Mouse (Mus musculus): ENCODE results near the gene Ddx58.

Ddx58 gene

GRCm38 (mm10) chr4:40182651-40183320, 56.8 kb downstream of the Ddx58 start:
- peak; percentile 79 for DNase-seq (ENCODE audit: low read depth, low spot score)

- no peak for DNase-seq (ENCODE audit: low read depth, low spot score)
Observed at GRCm38 (mm10) chr4:40181681-40182080, 57.9 kb downstream of the Ddx58 start.

- no peak for DNase-seq (ENCODE audit: low read depth, low spot score)
Observed at GRCm38 (mm10) chr4:40180046-40180445, 59.6 kb downstream of the Ddx58 start.

- no peak for DNase-seq (ENCODE audit: low read depth, low spot score)
Observed at GRCm38 (mm10) chr4:40178584-40178983, 61.0 kb downstream of the Ddx58 start.

GRCm38 (mm10) chr4:40174321-40174720, 65.3 kb downstream of the Ddx58 start:
- DNase-seq (ENCODE audit: low read depth, low spot score) = no peak

- no peak for DNase-seq (ENCODE audit: low read depth, low spot score)
Observed at GRCm38 (mm10) chr4:40172336-40172735, 67.3 kb downstream of the Ddx58 start.

- no peak for DNase-seq (ENCODE audit: low read depth, low spot score)
Observed at GRCm38 (mm10) chr4:40171477-40171876, 68.2 kb downstream of the Ddx58 start.

- no peak for DNase-seq (ENCODE audit: low read depth, low spot score)
Observed at GRCm38 (mm10) chr4:40163646-40164045, 76.0 kb downstream of the Ddx58 start.

GRCm38 (mm10) chr4:40160591-40161434, 78.8 kb downstream of the Ddx58 start:
- DNase-seq (ENCODE audit: low read depth, low spot score) = peak; percentile 76

- no peak for DNase-seq (ENCODE audit: low read depth, low spot score)
Observed at GRCm38 (mm10) chr4:40158224-40158540, 81.4 kb downstream of the Ddx58 start.

GRCm38 (mm10) chr4:40157500-40158223, 82.0 kb downstream of the Ddx58 start:
- no peak for DNase-seq (ENCODE audit: low read depth, low spot score)

- no peak for DNase-seq (ENCODE audit: low read depth, low spot score)
Observed at GRCm38 (mm10) chr4:40156582-40157499, 82.8 kb downstream of the Ddx58 start.

GRCm38 (mm10) chr4:40156153-40156552, 83.5 kb downstream of the Ddx58 start:
- DNase-seq (ENCODE audit: low read depth, low spot score) = no peak

GRCm38 (mm10) chr4:40155467-40155999, 84.1 kb downstream of the Ddx58 start:
- no peak for DNase-seq (ENCODE audit: low read depth, low spot score)

- no peak for DNase-seq (ENCODE audit: low read depth, low spot score)
Observed at GRCm38 (mm10) chr4:40154751-40155150, 84.9 kb downstream of the Ddx58 start.

Measured in R1 (cell line).